ENCODE assay signal across 35 mouse cellular contexts in the genomic region with DNA sequence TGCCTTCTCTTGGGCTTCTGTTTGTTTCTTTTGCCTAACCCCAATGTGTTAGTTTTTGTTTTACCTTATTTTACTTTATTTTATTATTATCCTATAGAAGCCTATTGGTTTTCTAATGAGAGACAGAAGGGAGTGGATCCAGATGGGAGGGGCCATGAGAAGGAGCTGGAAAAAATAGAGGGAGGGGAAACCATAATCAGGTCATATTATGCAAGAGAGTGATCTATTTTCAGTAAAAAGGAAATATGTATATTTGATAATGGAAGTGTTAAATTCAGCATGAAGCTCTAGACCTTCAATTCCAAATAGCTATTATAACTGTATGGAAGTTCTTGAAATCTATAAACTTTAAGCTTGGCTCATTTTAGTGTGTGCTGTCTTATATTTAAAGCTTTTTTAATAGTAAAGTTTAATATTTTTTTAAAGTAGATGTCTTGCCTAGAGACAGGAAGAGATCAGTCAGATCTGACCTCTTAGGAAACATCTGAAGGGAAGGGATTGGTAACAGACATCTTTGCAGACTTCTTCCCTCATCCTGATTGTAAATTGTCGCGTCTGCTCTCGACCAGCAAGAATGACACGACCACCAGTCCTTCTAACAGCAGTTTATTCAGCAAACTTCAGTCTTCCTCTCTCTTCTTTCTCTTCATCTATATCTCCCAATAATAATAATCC.
"Had no signal": no experiment of that assay in that cellular context is flagged by ENCODE, and none has a peak within 500 bp of the region (broad histone marks: within the 10 kb centered on the region; RNA-seq: fewer than 3 reads in every experiment).

No protein-coding gene starts in this region.

- H3K9ac ChIP-seq: heart, embryonic 12.5 days; heart, embryonic 13.5 days; heart, embryonic 15.5 days; hindbrain, embryonic 12.5 days; hindbrain, embryonic 13.5 days; hindbrain, embryonic 14.5 days; hindbrain, embryonic 15.5 days; intestine, embryonic 15.5 days; kidney, embryonic 15.5 days had no signal

- H3K27me3 ChIP-seq: heart, embryonic 12.5 days; heart, embryonic 13.5 days; heart, embryonic 15.5 days; hindbrain, embryonic 12.5 days; hindbrain, embryonic 13.5 days; hindbrain, embryonic 15.5 days; intestine, embryonic 15.5 days; kidney, embryonic 15.5 days had no signal

- DNase-seq: heart, postnatal 10 days; heart, postnatal 14 days; heart, postnatal 36 days; heart, postnatal 4 days; kidney, adult 11 months; kidney, adult 18-20 months; kidney, adult 2 months; kidney, adult 8-10 months; kidney, adult 9 months; kidney, postnatal 10 days; kidney, postnatal 14 days; kidney, postnatal 25 days; kidney, postnatal 36 days; kidney, postnatal 4 days; layer of hippocampus, adult 9-11 months; layer of hippocampus, postnatal 36 days had no signal

- H3K4me3 ChIP-seq: heart, embryonic 12.5 days; heart, embryonic 13.5 days; heart, embryonic 15.5 days; hindbrain, embryonic 10.5 days; hindbrain, embryonic 12.5 days; hindbrain, embryonic 13.5 days; hindbrain, embryonic 15.5 days; intestine, embryonic 15.5 days; kidney, embryonic 15.5 days; layer of hippocampus, adult 2 months; left cerebral cortex, adult 2 months had no signal

- H3K27ac ChIP-seq: heart, embryonic 13.5 days; heart, embryonic 15.5 days; hindbrain, embryonic 10.5 days; hindbrain, embryonic 12.5 days; hindbrain, embryonic 13.5 days; hindbrain, embryonic 14.5 days; hindbrain, embryonic 15.5 days; hindbrain, postnatal 0 days; intestine, embryonic 15.5 days; kidney, embryonic 15.5 days; kidney, postnatal 0 days; layer of hippocampus, adult 2 months; left cerebral cortex, adult 2 months had no signal

- H3K36me3 ChIP-seq: heart, embryonic 12.5 days; heart, embryonic 13.5 days; heart, embryonic 15.5 days; hindbrain, embryonic 10.5 days; hindbrain, embryonic 12.5 days; hindbrain, embryonic 13.5 days; hindbrain, embryonic 15.5 days; intestine, embryonic 15.5 days; kidney, embryonic 15.5 days had no signal

- ATAC-seq: hindbrain, embryonic 16.5 days; hindbrain, postnatal 0 days; inflammation-experienced regulatory T-cells, adult 6 months; intestine, embryonic 15.5 days; intestine, embryonic 16.5 days; intestine, postnatal 0 days had no signal

- H3K4me2 ChIP-seq: heart, embryonic 11.5 days; heart, embryonic 12.5 days; heart, embryonic 13.5 days; heart, embryonic 15.5 days; hindbrain, embryonic 12.5 days; hindbrain, embryonic 13.5 days; hindbrain, embryonic 14.5 days; hindbrain, embryonic 15.5 days; intestine, embryonic 15.5 days; kidney, embryonic 15.5 days had no signal

- H3K9me3 ChIP-seq: heart, embryonic 13.5 days; heart, embryonic 15.5 days; hindbrain, embryonic 10.5 days; hindbrain, embryonic 12.5 days; hindbrain, embryonic 13.5 days; hindbrain, embryonic 15.5 days; intestine, embryonic 15.5 days; kidney, embryonic 15.5 days had no signal

- H3K4me1 ChIP-seq: heart, embryonic 12.5 days; heart, embryonic 13.5 days; heart, embryonic 15.5 days; hindbrain, embryonic 10.5 days; hindbrain, embryonic 12.5 days; hindbrain, embryonic 13.5 days; hindbrain, embryonic 15.5 days; intestine, embryonic 15.5 days; kidney, embryonic 15.5 days had no signal
